Mouse (Mus musculus) neural tube, embryonic 13.5 days (tissue): ENCODE measurements at regions not wholly inside any gene's neighbourhood (a gene's known extent, or its start where the extent isn't known, plus 50 kb on each side); places are given as distances from the start of the nearest gene placed in this dataset.
"Not testable (repeated sequence)": the region's sequence is repeated elsewhere in the genome, so short reads cannot be mapped to it uniquely, and the experiment has no call there.

ENCODE experiments used
- ATAC-seq: fragments of 200-750 bp; cut with Nextera tagmentation; 2 replicates; pipeline ENCODE4 v1.8.0; 2017; ENCODE audit warnings: low read depth, mild to moderate bottlenecking, moderate TSS enrichment, moderate library complexity
- H3K27ac ChIP-seq: fragments of 300-500 bp; sonication (generic); replicated peaks from 2 replicates; pipeline ENCODE4 v1.5.1; 2015; ENCODE audit warnings: moderate library complexity, mild to moderate bottlenecking, inconsistent platforms
- H3K27me3 ChIP-seq: fragments of 300-500 bp; sonication (generic); 2 replicates; pipeline ENCODE4 v1.6.1; 2015; ENCODE audit warnings: mild to moderate bottlenecking, inconsistent platforms
- H3K36me3 ChIP-seq: fragments of 300-500 bp; sonication (generic); 2 replicates; pipeline ENCODE4 v1.6.1; 2015; ENCODE audit warnings: mild to moderate bottlenecking, inconsistent platforms
- H3K4me1 ChIP-seq: fragments of 300-500 bp; sonication (generic); replicated peaks from 2 replicates; pipeline ENCODE4 v1.6.1; 2015; ENCODE audit warnings: inconsistent platforms
- H3K4me2 ChIP-seq: fragments of 300-500 bp; sonication (generic); 2 replicates; pipeline ENCODE4 v1.6.1; 2015; ENCODE audit warnings: inconsistent platforms, mild to moderate bottlenecking, moderate library complexity
- H3K4me3 ChIP-seq: fragments of 300-500 bp; sonication (generic); 2 replicates; pipeline ENCODE4 v1.5.1; 2015; ENCODE audit warnings: mild to moderate bottlenecking, inconsistent platforms
- H3K9ac ChIP-seq: fragments of 300-500 bp; sonication (generic); 2 replicates; pipeline ENCODE4 v1.6.1; 2015; ENCODE audit warnings: moderate library complexity, mild to moderate bottlenecking, inconsistent platforms
- H3K9me3 ChIP-seq: fragments of 300-500 bp; sonication (generic); 2 replicates; pipeline ENCODE4 v1.6.1; 2016; ENCODE audit warnings: inconsistent platforms
- WGBS: fragments of 180-500 bp; shearing (Covaris S2); methylation state at CpG from one replicate; pipeline ENCODE4 v1.1.7; 2015; 5-methylcytosine and 5-hydroxymethylcytosine counted together

DNA sequence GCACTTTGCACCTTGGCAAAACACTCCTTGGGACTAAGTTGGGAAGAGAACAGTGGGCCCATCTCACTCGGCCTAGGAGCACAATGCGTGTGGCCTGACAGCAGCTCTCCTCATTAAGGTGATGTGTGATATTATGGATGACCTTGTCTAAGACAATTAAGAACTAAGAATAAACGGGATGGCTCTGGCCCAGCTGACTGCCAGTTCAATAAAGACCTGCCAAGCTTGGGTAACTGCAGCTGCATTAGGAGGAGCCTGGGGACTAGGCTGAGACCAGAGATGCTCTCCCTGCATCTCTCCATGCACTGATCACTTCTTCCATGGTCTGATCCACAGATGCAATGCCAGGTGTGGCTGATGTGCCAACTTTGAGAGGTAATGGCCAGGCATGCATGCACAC, 356.7 kb downstream of the Fut8 start:
- peaks cover 7% of the 10 kb centered on the region; the same call in 1 of the 2 replicates for H3K4me1 ChIP-seq
- no peaks in the 10 kb centered on the region for H3K27me3 ChIP-seq
- 62% methylated on average over 3 of the region's 3 CpGs for WGBS
- no peaks in the 10 kb centered on the region for H3K9me3 ChIP-seq
- no peak overlapping the region for H3K4me2 ChIP-seq
- no peaks in the 10 kb centered on the region for H3K36me3 ChIP-seq
- ATAC-seq = no peak
- no peak overlapping the region for H3K27ac ChIP-seq
- no peak overlapping the region for H3K9ac ChIP-seq
- no peak overlapping the region for H3K4me3 ChIP-seq

DNA sequence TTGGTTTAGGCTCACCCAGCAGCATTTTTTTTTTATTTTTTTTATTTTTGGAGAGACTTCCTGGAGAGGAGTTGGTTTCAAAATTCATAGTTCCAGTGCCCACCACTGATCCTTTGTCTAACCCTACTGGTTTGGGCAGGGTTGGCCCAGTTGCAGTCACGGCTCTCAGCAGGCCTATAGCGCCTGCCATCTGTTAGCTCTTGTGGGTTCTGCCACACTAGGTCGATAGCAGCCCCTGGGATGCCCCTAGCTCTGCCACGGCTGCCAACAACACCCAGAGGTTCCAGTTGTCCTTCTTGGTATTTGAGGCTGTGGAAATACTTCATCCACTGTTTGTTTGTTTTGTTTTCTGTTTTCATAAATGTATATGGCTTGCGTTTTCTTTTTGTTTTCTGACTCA, 357.9 kb downstream of the Fut8 start:
- Histone ChIP-seq H3K4me2 (no peak overlapping the region), H3K4me1 (peaks cover 7% of the 10 kb centered on the region; the same call in 1 of the 2 replicates), H3K9ac (no peak overlapping the region), H3K36me3 (no peaks in the 10 kb centered on the region), H3K4me3 (no peak overlapping the region), H3K27me3 (no peaks in the 10 kb centered on the region), H3K9me3 (no peaks in the 10 kb centered on the region), H3K27ac (no peak overlapping the region)
- WGBS = 78% methylated on average over 5 of the region's 5 CpGs
- no peak for ATAC-seq

DNA sequence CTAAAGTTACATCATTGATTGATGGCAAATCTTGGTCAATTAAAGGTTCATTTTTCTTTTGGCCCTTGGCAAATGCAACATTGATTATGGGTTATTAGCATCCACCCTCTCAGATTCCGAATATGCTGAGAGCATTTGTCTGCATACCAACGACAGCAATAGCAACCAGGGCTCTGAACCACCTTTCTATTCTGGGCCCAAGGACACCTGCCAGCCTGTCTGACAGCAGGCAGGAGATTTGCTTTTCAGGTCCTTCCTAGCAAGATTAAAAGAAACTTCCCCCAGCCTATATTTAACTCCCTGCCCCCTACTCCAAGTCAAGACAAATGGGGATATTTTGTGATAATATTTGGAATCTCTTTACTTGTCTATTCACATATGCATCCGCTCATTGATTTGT, 358.8 kb downstream of the Fut8 start:
- WGBS = 70% methylated on average over 3 of the region's 3 CpGs
- no peaks in the 10 kb centered on the region for H3K27me3 ChIP-seq
- no peak overlapping the region for H3K9ac ChIP-seq
- no peaks in the 10 kb centered on the region for H3K9me3 ChIP-seq
- no peak overlapping the region for H3K27ac ChIP-seq
- no peak overlapping the region for H3K4me3 ChIP-seq
- no peaks in the 10 kb centered on the region for H3K36me3 ChIP-seq
- H3K4me2 ChIP-seq = no peak overlapping the region
- no peak for ATAC-seq
- peaks cover 7% of the 10 kb centered on the region; the same call in 1 of the 2 replicates for H3K4me1 ChIP-seq

DNA sequence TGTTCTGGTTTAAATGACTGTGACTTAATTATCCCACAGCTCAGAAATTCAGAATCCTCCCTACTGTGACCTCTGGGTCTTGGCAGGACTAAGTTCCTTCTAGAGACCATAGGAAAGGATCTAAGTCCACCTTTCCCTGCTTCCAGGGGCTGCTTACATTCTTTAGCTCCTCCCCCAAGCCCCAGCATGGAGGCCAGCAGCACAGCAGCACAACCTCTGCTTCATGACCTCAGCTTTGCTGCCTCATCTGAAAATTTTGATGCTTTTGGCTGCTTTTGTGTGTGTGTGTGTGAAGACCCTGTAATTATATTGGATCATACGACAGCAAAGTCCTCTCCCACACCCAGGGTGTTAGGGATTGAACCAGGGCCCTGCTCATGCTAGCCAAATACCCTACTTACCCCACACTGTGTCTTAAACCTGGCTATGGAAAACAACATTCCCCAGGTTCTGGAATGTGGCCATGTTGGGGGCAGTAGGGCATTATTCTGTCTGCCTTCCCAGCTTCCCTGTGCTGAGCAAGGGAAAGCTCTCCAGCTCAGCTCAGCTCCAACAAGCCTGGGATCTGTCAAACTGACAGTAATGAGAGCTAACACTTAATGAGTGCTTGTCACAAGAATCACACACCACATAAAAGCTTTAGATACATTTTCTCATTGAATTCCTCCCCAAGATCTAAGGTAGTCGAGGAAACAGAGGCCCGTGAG, 359.9 kb downstream of the Fut8 start:
- no peak overlapping the region for H3K4me2 ChIP-seq
- H3K36me3 ChIP-seq = no peaks in the 10 kb centered on the region
- H3K4me1 ChIP-seq = peaks cover 7% of the 10 kb centered on the region; the same call in 1 of the 2 replicates
- no peak overlapping the region for H3K4me3 ChIP-seq
- no peak overlapping the region for H3K9ac ChIP-seq
- 65% methylated on average over 3 of the region's 3 CpGs for WGBS
- no peak for ATAC-seq
- no peaks in the 10 kb centered on the region for H3K27me3 ChIP-seq
- no peak overlapping the region for H3K27ac ChIP-seq
- no peaks in the 10 kb centered on the region for H3K9me3 ChIP-seq

DNA sequence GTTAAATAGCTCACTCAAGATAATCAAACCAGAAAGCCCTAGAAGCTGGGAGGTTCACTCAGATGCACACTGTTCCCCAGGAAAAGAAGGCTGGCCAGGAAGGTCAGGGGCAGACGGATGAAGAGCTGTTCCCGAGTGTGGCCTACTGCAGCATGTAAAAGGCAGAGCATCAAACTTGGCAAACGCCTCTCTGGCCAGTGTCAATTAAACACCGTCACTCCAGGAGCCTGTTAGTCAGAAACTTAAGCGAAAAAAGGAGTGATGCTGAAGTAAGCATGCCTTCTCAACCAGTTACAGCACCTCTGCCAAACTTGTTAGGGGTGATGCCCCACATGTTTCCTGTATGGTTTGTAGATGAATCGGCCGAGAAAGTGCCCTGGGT, 360.4 kb downstream of the Fut8 start:
- Histone ChIP-seq H3K9ac (no peak overlapping the region), H3K36me3 (no peaks in the 10 kb centered on the region), H3K27me3 (no peaks in the 10 kb centered on the region), H3K9me3 (no peaks in the 10 kb centered on the region), H3K4me3 (no peak overlapping the region), H3K4me1 (peaks cover 7% of the 10 kb centered on the region; the same call in 1 of the 2 replicates), H3K27ac (no peak overlapping the region), H3K4me2 (no peak overlapping the region)
- WGBS = 72% methylated on average over 7 of the region's 7 CpGs
- ATAC-seq = no peak

DNA sequence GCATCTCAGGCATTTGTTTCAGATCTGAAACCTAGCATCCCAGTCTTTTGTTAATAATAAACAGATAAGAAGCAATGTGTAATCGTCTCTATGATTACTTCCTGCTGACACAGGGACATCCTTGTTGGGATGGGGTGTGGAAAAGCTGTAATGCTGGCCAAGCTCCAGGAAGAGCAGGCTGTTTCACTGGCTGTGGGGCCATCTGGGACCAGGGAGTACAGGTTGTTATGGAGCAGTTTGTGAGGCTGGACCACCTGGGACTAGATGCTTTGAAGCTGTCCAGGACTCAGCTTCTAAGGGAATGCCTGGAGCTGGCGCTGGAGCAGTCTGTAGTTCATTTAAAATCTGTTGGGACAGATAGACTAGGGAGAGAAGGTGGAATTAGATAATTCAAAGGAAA, 361.5 kb downstream of the Fut8 start:
- 53% methylated on average over 2 of the region's 2 CpGs for WGBS
- ATAC-seq = no peak
- no peak overlapping the region for H3K4me3 ChIP-seq

DNA sequence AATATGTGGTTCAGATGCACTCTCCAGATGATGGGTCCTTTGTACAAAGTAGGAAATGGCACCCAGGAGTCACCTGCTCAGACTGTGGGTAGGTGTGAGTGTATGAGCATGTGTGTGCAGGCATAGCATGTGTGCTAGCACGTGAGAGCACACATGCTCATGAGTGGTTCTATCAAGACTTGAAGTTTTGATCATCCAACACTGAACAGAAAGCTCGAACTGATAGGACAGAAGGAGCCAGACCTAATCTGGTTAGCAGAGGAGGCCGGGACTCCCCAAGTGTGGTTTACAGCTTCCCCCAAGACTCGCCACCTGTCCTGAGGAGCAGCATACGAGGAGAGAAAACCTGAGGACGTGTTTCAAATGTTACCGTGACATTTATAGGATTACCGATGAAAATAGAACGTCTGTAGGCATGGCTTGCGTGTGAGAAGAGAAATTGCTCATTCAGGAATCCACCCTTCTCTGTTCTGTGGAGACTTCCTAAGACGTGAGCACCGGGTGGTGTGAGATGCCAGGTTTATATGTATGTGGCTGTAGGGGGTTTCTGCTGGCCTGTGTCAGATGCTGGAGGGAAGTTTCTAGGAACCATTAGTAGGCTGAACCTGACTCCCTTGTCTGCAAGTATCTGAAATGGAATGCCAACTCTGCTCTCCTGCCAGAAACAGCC, 366.0 kb downstream of the Fut8 start:
- no peak overlapping the region for H3K4me3 ChIP-seq
- WGBS = 88% methylated on average over 12 of the region's 12 CpGs
- H3K9me3 ChIP-seq = no peaks in the 10 kb centered on the region
- H3K27me3 ChIP-seq = no peaks in the 10 kb centered on the region
- H3K9ac ChIP-seq = no peak overlapping the region
- H3K36me3 ChIP-seq = no peaks in the 10 kb centered on the region
- H3K27ac ChIP-seq = no peak overlapping the region
- 0 out of 2 replicates have a peak, but pooled peaks cover 3% of the 10 kb centered on the region for H3K4me1 ChIP-seq
- no peak for ATAC-seq
- no peak overlapping the region for H3K4me2 ChIP-seq

More for the DNA sequence above, 361.5 kb downstream of the Fut8 start:
- Histone ChIP-seq H3K27me3 (no peaks in the 10 kb centered on the region), H3K9ac (no peak overlapping the region), H3K36me3 (no peaks in the 10 kb centered on the region), H3K9me3 (no peaks in the 10 kb centered on the region), H3K4me1 (peaks cover 7% of the 10 kb centered on the region; the same call in 1 of the 2 replicates), H3K27ac (no peak overlapping the region), H3K4me2 (no peak overlapping the region)

DNA sequence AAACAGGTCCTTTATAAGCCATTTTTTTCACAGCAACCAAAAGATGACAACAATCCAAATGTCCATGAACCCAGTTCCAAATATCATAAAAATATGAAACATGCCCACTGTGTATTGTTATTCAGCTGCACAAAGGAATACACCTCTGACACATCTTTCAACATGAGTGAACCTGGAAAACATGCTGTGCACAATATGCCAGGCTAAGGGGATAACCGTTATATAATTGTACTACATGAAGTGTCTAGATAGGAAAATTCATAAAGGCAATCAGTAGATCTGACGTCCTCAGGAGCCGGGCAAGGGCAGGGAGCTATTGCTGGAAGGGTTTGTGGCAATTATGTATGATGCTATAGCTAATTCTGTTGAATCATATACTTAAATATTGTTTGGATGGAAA, 379.6 kb downstream of the Fut8 start:
- H3K36me3 ChIP-seq = no peaks in the 10 kb centered on the region
- H3K9me3 ChIP-seq = no peaks in the 10 kb centered on the region
- H3K4me2 ChIP-seq = no peak overlapping the region
- no peak overlapping the region for H3K27ac ChIP-seq
- H3K4me3 ChIP-seq = no peak overlapping the region
- no peaks in the 10 kb centered on the region for H3K4me1 ChIP-seq
- no peaks in the 10 kb centered on the region for H3K27me3 ChIP-seq
- ATAC-seq = no peak
- no peak overlapping the region for H3K9ac ChIP-seq
- WGBS = 93% methylated on average over 3 of the region's 3 CpGs

DNA sequence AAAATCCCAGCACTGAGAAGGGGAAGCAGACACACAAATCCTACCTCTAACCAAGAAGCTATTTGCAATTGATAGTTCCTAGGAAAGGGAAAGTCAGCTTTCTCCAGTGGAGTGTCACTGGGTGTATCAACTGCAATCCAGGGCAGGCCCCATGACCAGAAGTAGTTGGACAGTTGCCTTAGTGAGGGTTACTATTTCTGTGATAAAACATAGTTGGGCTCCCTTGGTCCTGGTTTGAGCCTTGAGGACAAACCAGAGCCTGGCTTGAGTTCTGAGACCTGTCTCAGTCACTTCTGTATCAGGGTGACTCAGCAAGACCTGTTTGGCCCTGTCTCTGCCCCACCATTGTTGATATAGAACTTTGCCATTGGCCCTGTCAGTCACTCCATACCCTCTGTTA, 384.3 kb downstream of the Fut8 start:
- Histone ChIP-seq H3K36me3 (no peaks in the 10 kb centered on the region), H3K27me3 (no peaks in the 10 kb centered on the region), H3K27ac (no peak overlapping the region), H3K9me3 (no peaks in the 10 kb centered on the region), H3K4me2 (no peak overlapping the region), H3K9ac (no peak overlapping the region), H3K4me3 (no peak overlapping the region), H3K4me1 (no peaks in the 10 kb centered on the region)
- no peak for ATAC-seq

DNA sequence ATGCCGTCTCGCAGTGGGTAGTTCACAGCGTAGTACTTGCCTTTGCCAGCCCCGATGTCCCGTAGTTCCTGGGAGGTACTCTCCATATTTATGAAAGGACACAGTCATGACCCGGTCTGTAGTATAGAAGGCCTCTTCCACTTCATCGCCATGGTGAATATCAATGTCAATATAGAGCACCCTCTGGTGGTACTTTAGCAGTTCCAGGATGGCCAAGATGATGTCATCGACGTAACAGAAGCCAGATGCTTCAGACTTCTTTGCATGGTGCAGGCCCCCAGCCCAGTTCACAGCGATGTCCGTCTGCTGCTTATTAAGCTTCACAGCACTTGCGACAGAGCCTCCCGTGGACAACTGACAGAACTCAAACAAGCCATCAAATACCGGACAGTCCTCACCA, 386.4 kb downstream of the Fut8 start:
- not testable (repeated sequence) for H3K4me1 ChIP-seq, H3K4me2 ChIP-seq, H3K27me3 ChIP-seq, H3K4me3 ChIP-seq, H3K36me3 ChIP-seq, H3K9me3 ChIP-seq, ATAC-seq, H3K9ac ChIP-seq, H3K27ac ChIP-seq
- WGBS = 91% methylated on average over 14 of the region's 14 CpGs

DNA sequence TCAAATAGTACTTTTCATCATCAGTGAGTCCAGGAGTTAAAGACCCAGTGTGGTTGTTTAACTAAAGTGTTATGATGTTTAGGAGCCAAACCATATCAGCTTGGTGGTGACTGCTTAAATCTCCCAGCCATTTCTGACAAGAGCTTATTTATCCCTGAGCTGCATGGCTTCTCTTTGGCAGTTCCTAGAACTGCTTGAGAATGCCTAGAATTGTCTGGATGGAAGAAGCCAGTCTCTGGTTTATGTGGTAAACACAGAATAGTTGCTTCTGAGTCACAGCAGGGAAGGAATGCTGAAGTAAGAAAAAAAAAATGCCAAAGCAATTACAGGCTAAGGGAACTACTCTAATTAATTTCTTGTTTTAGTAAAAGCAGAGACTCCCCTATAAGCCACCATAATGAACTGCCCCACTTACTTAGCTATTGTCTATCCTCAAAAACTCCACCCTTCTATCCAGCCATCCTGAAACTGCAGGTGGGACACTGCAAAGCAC, 390.5 kb downstream of the Fut8 start:
- Histone ChIP-seq H3K9me3 (no peaks in the 10 kb centered on the region), H3K27me3 (no peaks in the 10 kb centered on the region), H3K4me3 (no peak overlapping the region), H3K4me1 (no peaks in the 10 kb centered on the region), H3K27ac (no peak overlapping the region), H3K4me2 (no peak overlapping the region), H3K9ac (no peak overlapping the region), H3K36me3 (no peaks in the 10 kb centered on the region)
- ATAC-seq = no peak

DNA sequence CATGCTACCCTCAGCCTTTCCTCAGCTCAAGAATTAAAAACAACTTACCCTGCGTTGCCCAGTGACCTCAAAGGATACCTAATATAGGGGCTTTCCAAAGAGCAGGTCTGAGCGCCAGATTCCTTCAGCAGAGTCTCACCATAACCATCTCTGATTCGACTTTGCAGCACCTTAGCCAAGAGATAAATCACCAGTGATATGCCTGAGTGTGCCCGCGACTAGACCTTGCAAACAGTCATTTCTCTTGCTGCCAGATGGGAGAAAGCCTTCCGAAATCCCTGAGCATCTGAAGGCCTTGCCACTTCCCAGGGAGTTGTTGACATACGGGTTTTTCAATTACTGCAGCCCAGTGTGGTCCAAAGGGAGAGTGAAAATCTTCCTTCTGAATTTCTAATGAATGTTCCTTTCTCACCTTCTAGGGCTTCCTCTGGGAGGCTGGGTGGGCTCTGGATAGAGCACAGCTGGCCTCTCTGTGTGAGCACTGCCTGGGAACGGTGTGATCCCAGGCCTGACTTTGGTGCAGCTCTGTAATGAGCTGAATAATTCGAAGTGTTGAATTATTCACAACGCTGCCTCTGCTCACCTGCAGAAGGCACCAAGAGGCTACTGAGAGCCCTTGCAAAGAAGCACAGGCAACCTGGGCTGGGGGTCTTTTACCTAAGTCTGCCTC, 396.2 kb downstream of the Fut8 start:
- ATAC-seq = no peak
- Histone ChIP-seq H3K4me3 (no peak overlapping the region), H3K36me3 (no peaks in the 10 kb centered on the region), H3K27me3 (no peaks in the 10 kb centered on the region), H3K4me2 (no peak overlapping the region), H3K9me3 (no peaks in the 10 kb centered on the region), H3K4me1 (peaks cover 10% of the 10 kb centered on the region; the same call in 1 of the 2 replicates), H3K9ac (no peak overlapping the region), H3K27ac (no peak overlapping the region; the same call in 1 of the 2 replicates)
- 36% methylated on average over 10 of the region's 10 CpGs for WGBS
